23 mouse cellular contexts compared by ENCODE assay signal in genomic region chr11:44414605-44415004, GRCm38 (mm10). TPM values are rescaled to one million over a fixed set of nuclear protein-coding genes. Genes with fewer than 3 reads are reported as not detected.
A peak's percentile ranks its signal among the peaks of the same experiment; 100 is the strongest.
DNase-seq lines count a peak whose midpoint lies in the region; ATAC-seq and TF ChIP-seq lines count a peak whose summit lies in the region.
"Had no signal": no experiment of that assay in that cellular context is flagged by ENCODE, and none has a peak within 500 bp of the region (broad histone marks: within the 10 kb centered on the region; RNA-seq: fewer than 3 reads in every experiment).

No protein-coding gene starts in this region.

- no peak for TF ChIP-seq POLR2A in liver, adult 2 months (IDR thresholded peaks at IDR 0.05; ENCODE audit: extremely low read depth, insufficient read depth, low read length)

- H3K27me3 ChIP-seq in liver, adult 2 months (ENCODE audit: control insufficient read depth, insufficient read depth, low read length), result no peaks in the 10 kb centered on the region
- H3K27me3 ChIP-seq in liver, embryonic 12.5 days (replicated peaks), result peaks cover 15% of the 10 kb centered on the region; the same call in 1 of the 2 replicates
- no peaks in the 10 kb centered on the region for H3K27me3 ChIP-seq in liver, postnatal 0 days (ENCODE audit: insufficient read depth, low read length)
- no peaks in the 10 kb centered on the region for H3K27me3 ChIP-seq in liver, embryonic 11.5 days (replicated peaks; ENCODE audit: control insufficient read depth, insufficient read depth, low read length)
- H3K27me3 ChIP-seq: embryonic facial prominence, embryonic 12.5 days; forebrain, embryonic 13.5 days; forebrain, embryonic 15.5 days had no signal

- ATAC-seq in liver, embryonic 12.5 days, result no peak
- peak; percentile 66 for ATAC-seq in liver, postnatal 0 days
- no peak for ATAC-seq in liver, embryonic 11.5 days (replicated peaks; ENCODE audit: low FRiP score)
- ATAC-seq: forebrain, embryonic 13.5 days; forebrain, embryonic 15.5 days had no signal

- no peak for TF ChIP-seq EP300 in liver, postnatal 0 days (IDR thresholded peaks at IDR 0.05; ENCODE audit: low read depth)

- no peaks in the 10 kb centered on the region for H3K4me1 ChIP-seq in liver, adult 2 months (ENCODE audit: control insufficient read depth, insufficient read depth, low read length)
- no peaks in the 10 kb centered on the region for H3K4me1 ChIP-seq in liver, embryonic 12.5 days
- peaks cover 2% of the 10 kb centered on the region; the same call in 1 of the 2 replicates for H3K4me1 ChIP-seq in liver, postnatal 0 days (ENCODE audit: insufficient read depth)
- no peaks in the 10 kb centered on the region for H3K4me1 ChIP-seq in liver, embryonic 11.5 days (replicated peaks; ENCODE audit: control insufficient read depth, insufficient read depth, low read length)
- H3K4me1 ChIP-seq: embryonic facial prominence, embryonic 10.5 days; embryonic facial prominence, embryonic 12.5 days; forebrain, embryonic 13.5 days; forebrain, embryonic 15.5 days had no signal

- no peak overlapping the region for H3K9ac ChIP-seq in liver, adult 2 months (ENCODE audit: low read depth, low read length)
- no peak overlapping the region for H3K9ac ChIP-seq in liver, embryonic 12.5 days
- no peak overlapping the region for H3K9ac ChIP-seq in liver, postnatal 0 days (replicated peaks)
- no peak overlapping the region for H3K9ac ChIP-seq in liver, embryonic 11.5 days (ENCODE audit: low read depth, low read length)
- H3K9ac ChIP-seq: embryonic facial prominence, embryonic 12.5 days; forebrain, embryonic 13.5 days; forebrain, embryonic 15.5 days had no signal

- peak; percentile 37 for DNase-seq in liver, adult 2 months (ENCODE audit: extremely low read depth, low read depth, low spot score)
- DNase-seq in liver, postnatal 0 days, result no peak
- DNase-seq in liver, embryonic 11.5 days (ENCODE audit: low spot score), result no peak
- DNase-seq in natural killer cell, adult 2 months (ENCODE audit: low spot score in 2 of 2), result no peak
- DNase-seq: adrenal gland, adult 2 months; adrenal gland, postnatal 10 days; adrenal gland, postnatal 25 days; cerebellum, adult 11-12 months; cerebellum, adult 2 months; cerebellum, adult 9-10 months; cerebellum, postnatal 10 days; cerebellum, postnatal 25 days had no signal

- no peaks in the 10 kb centered on the region for H3K9me3 ChIP-seq in liver, embryonic 12.5 days (replicated peaks)
- H3K9me3 ChIP-seq in liver, postnatal 0 days (ENCODE audit: low read length), result no peaks in the 10 kb centered on the region
- no peaks in the 10 kb centered on the region for H3K9me3 ChIP-seq in liver, embryonic 11.5 days (ENCODE audit: control insufficient read depth, low read length)
- H3K9me3 ChIP-seq: embryonic facial prominence, embryonic 10.5 days; embryonic facial prominence, embryonic 12.5 days; forebrain, embryonic 13.5 days; forebrain, embryonic 15.5 days had no signal

- no peak overlapping the region for H3K4me2 ChIP-seq in liver, embryonic 12.5 days
- H3K4me2 ChIP-seq in liver, postnatal 0 days (ENCODE audit: low read depth, low read length), result no peak overlapping the region
- no peak overlapping the region for H3K4me2 ChIP-seq in liver, embryonic 11.5 days
- H3K4me2 ChIP-seq: embryonic facial prominence, embryonic 12.5 days; forebrain, embryonic 13.5 days; forebrain, embryonic 15.5 days had no signal

- no peaks in the 10 kb centered on the region for H3K79me2 ChIP-seq in liver, adult 2 months (ENCODE audit: control insufficient read depth, insufficient read depth, low read length)
- H3K79me2 ChIP-seq in macrophage (ENCODE audit: inconsistent target), result no peaks in the 10 kb centered on the region

- H3K4me3 ChIP-seq in liver, adult 2 months (ENCODE audit: insufficient read depth, low read depth, low read length), result no peak overlapping the region
- no peak overlapping the region for H3K4me3 ChIP-seq in liver, embryonic 12.5 days
- H3K4me3 ChIP-seq in liver, postnatal 0 days (ENCODE audit: low read depth, low read length), result no peak overlapping the region
- no peak overlapping the region for H3K4me3 ChIP-seq in liver, embryonic 11.5 days (ENCODE audit: low read depth, low read length)
- H3K4me3 ChIP-seq in macrophage (ENCODE audit: inconsistent target), result no peak overlapping the region
- H3K4me3 ChIP-seq: embryonic facial prominence, embryonic 10.5 days; embryonic facial prominence, embryonic 12.5 days; forebrain, embryonic 13.5 days; forebrain, embryonic 15.5 days had no signal

- TF ChIP-seq CTCF in liver, adult 2 months (IDR thresholded peaks at IDR 0.05; ENCODE audit: low read depth, low read length), result no peak
- no peak for TF ChIP-seq CTCF in liver, postnatal 0 days (IDR thresholded peaks at IDR 0.05; ENCODE audit: low read depth)

- WGBS in liver, adult 2 months, result 83% methylated on average over 3 of the region's 3 CpGs
- 83% methylated on average over 3 of the region's 3 CpGs for WGBS in liver, embryonic 12.5 days (ENCODE audit: insufficient replicate concordance)
- WGBS in liver, postnatal 0 days (ENCODE audit: insufficient replicate concordance), result 80% methylated on average over 3 of the region's 3 CpGs
- 80% methylated on average over 3 of the region's 3 CpGs for WGBS in liver, embryonic 11.5 days
- WGBS in macrophage (ENCODE audit: missing documents), result 70% methylated on average over 3 of the region's 3 CpGs

- no peaks in the 10 kb centered on the region for H3K36me3 ChIP-seq in liver, adult 2 months (ENCODE audit: control insufficient read depth, insufficient read depth, low read length)
- H3K36me3 ChIP-seq in liver, embryonic 12.5 days, result no peaks in the 10 kb centered on the region
- H3K36me3 ChIP-seq in liver, postnatal 0 days (replicated peaks; ENCODE audit: insufficient read depth, low read length), result no peaks in the 10 kb centered on the region
- no peaks in the 10 kb centered on the region for H3K36me3 ChIP-seq in liver, embryonic 11.5 days (ENCODE audit: control insufficient read depth, insufficient read depth, low read length)
- no peaks in the 10 kb centered on the region for H3K36me3 ChIP-seq in macrophage (ENCODE audit: inconsistent target)
- H3K36me3 ChIP-seq: embryonic facial prominence, embryonic 10.5 days; embryonic facial prominence, embryonic 12.5 days; forebrain, embryonic 15.5 days had no signal

- no peak overlapping the region; the same call in 1 of the 2 replicates for H3K27ac ChIP-seq in liver, adult 2 months (replicated peaks; ENCODE audit: insufficient read depth, low read depth, low read length)
- no peak overlapping the region for H3K27ac ChIP-seq in liver, embryonic 12.5 days
- no peak overlapping the region for H3K27ac ChIP-seq in liver, postnatal 0 days (ENCODE audit: low read depth)
- H3K27ac ChIP-seq in liver, embryonic 11.5 days (ENCODE audit: low read depth, low read length), result no peak overlapping the region
- peak overlapping the region; percentile 82 for H3K27ac ChIP-seq in macrophage
- H3K27ac ChIP-seq: embryonic facial prominence, embryonic 10.5 days; embryonic facial prominence, embryonic 12.5 days; forebrain, embryonic 13.5 days; forebrain, embryonic 15.5 days had no signal

RNA-seq across cellular contexts. Expression of gene Il12b, which starts 14.7 kb away (rescaled TPM):
- not detected in 2 replicates for total RNA-seq in liver, adult 2 months (2014; rRNA removed)
- polyA plus RNA-seq in liver, adult 2 months (2012; rRNA removed), result not detected in 2 replicates
- 0.08 TPM in 1 of 2 replicates, not detected in the other for polyA plus RNA-seq in liver, embryonic 12.5 days (2016; fragmentation: Nextera tagmentation; extraction: Ambion mirVana)
- polyA plus RNA-seq in liver, postnatal 0 days (2015; fragmentation: Nextera tagmentation; extraction: Ambion mirVana), result not detected in 2 replicates
- not detected in 2 replicates for polyA plus RNA-seq in liver, embryonic 11.5 days (2014; fragmentation: Nextera tagmentation; extraction: Ambion mirVana)
- 100 to 1,000 TPM in 4 of 26 experiments, 10 to 100 TPM in 8, 1 to 10 TPM in 5, under 1 TPM in 3, not detected in 6; 0.29 to 369 (median 26.4) TPM for total RNA-seq in macrophage (2018; cell fraction: chromatin; rRNA removed)
- total RNA-seq in macrophage (2018; cell fraction: cytosol; rRNA removed), result 100 to 1,000 TPM in 5 of 26 experiments, 10 to 100 TPM in 6, 1 to 10 TPM in 11, under 1 TPM in 4; 0.55 to 363 (median 7.5) TPM
- total RNA-seq in macrophage (2018; cell fraction: nucleus; rRNA removed), result 100 to 1,000 TPM in 8 of 26 experiments, 10 to 100 TPM in 6, 1 to 10 TPM in 11, under 1 TPM in 1; 0.90 to 375 (median 20.0) TPM
- 0.74 to 0.98 TPM (median 0.98 TPM) in 3 replicates for polyA plus RNA-seq in macrophage (2018)
- total RNA-seq: adrenal gland, adult 2 months; adrenal gland, postnatal 10 days; adrenal gland, postnatal 25 days; ES-E14; MEL had no signal
- polyA plus RNA-seq: adrenal gland, adult 2 months; C2C12; cerebellum, adult 2 months; cortical plate, adult 2 months; embryonic facial prominence, embryonic 10.5 days; embryonic facial prominence, embryonic 12.5 days; forebrain, embryonic 11.5 days; forebrain, embryonic 13.5 days; forebrain, embryonic 15.5 days had no signal

RNA-seq across cellular contexts. Expression of gene Ublcp1, which starts 55.7 kb away (rescaled TPM):
- 29.9 and 35.0 TPM in 2 replicates for total RNA-seq in liver, adult 2 months (2014; rRNA removed)
- 6.2 and 6.7 TPM in 2 replicates for polyA plus RNA-seq in liver, adult 2 months (2012; rRNA removed)
- polyA plus RNA-seq in liver, embryonic 12.5 days (2016; fragmentation: Nextera tagmentation; extraction: Ambion mirVana), result 41.8 and 41.9 TPM in 2 replicates
- polyA plus RNA-seq in liver, postnatal 0 days (2015; fragmentation: Nextera tagmentation; extraction: Ambion mirVana), result 40.8 and 40.9 TPM in 2 replicates
- polyA plus RNA-seq in liver, embryonic 11.5 days (2014; fragmentation: Nextera tagmentation; extraction: Ambion mirVana), result 54.1 and 54.6 TPM in 2 replicates
- total RNA-seq in macrophage (2018; cell fraction: chromatin; rRNA removed), result 10 to 100 TPM; 12.9 to 72.3 (median 38.3) TPM
- 10 to 100 TPM in 20 of 26 experiments, 1 to 10 TPM in 6; 8.4 to 14.7 (median 11.7) TPM for total RNA-seq in macrophage (2018; cell fraction: cytosol; rRNA removed)
- total RNA-seq in macrophage (2018; cell fraction: nucleus; rRNA removed), result 10 to 100 TPM; 17.4 to 59.8 (median 28.5) TPM
- polyA plus RNA-seq in macrophage (2018), result 12.0 to 18.8 TPM (median 18.2 TPM) in 3 replicates
